Mouse (Mus musculus): Measurements from ENCODE around the gene Egfr. TPM values are rescaled to one million over a fixed set of nuclear protein-coding genes. Genes with fewer than 3 reads are reported as not detected.
A peak's percentile ranks its signal among the peaks of the same experiment; 100 is the strongest.

Egfr gene
- polyA plus RNA-seq, 1 experiment = 63.3 TPM

GRCm38 (mm10) chr11:16943016-16943415 lies 191.0 kb downstream of the Egfr start:
- no peaks in the 10 kb centered on the region for H3K36me3 ChIP-seq (ENCODE audit: control insufficient read depth, insufficient read depth, low read length)
- WGBS = 74% methylated on average over 4 of the region's 4 CpGs
- no peak overlapping the region for H3K4me3 ChIP-seq (ENCODE audit: low read depth, low read length)
- H3K4me1 ChIP-seq (ENCODE audit: control insufficient read depth, insufficient read depth, insufficient read length, low read length) = peaks cover 5% of the 10 kb centered on the region; the same call in 1 of the 2 replicates
- H3K27ac ChIP-seq (ENCODE audit: insufficient read depth, low read depth, low read length) = no peak overlapping the region
- no peak for TF ChIP-seq CTCF (IDR thresholded peaks at IDR 0.05; ENCODE audit: extremely low read depth, insufficient read length, insufficient replicate concordance, low read depth, low read length)
- TF ChIP-seq POLR2A (IDR thresholded peaks at IDR 0.05; ENCODE audit: low read depth, low read length) = no peak
- H3K27me3 ChIP-seq (ENCODE audit: control insufficient read depth, insufficient read depth, low read length) = no peaks in the 10 kb centered on the region

DNA sequence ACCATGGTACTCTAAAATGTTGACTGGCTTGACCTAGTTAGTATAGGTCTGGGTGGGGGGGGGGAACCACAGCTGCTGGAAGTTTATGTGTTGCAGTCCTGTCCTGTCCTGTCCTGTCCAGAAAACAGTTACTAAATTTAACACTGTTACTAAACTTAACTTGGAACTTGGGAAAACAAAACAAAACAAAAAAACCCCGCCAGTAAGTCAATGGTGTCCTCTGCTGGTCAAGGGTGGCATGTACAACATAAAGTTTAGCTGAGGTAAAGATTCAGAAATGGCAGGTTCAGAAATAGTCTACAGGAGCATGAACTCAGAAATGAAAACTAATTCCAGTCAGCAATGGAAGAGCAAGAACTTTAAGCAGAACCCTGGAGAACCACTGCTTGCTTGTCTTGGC lies 196.8 kb downstream of the Egfr start:
- Histone ChIP-seq H3K36me3 (ENCODE audit: control insufficient read depth, insufficient read depth, low read length) (no peaks in the 10 kb centered on the region), H3K27me3 (ENCODE audit: control insufficient read depth, insufficient read depth, low read length) (no peaks in the 10 kb centered on the region), H3K4me1 (ENCODE audit: control insufficient read depth, insufficient read depth, insufficient read length, low read length) (0 out of 2 replicates have a peak, but pooled peaks cover 2% of the 10 kb centered on the region), H3K27ac (ENCODE audit: insufficient read depth, low read depth, low read length) (no peak overlapping the region), H3K4me3 (ENCODE audit: low read depth, low read length) (no peak overlapping the region)
- WGBS = 0% methylated on average over 1 of the region's 1 CpGs
- TF ChIP-seq POLR2A (IDR thresholded peaks at IDR 0.05; ENCODE audit: low read depth, low read length) (no peak), CTCF (IDR thresholded peaks at IDR 0.05; ENCODE audit: extremely low read depth, insufficient read length, insufficient replicate concordance, low read depth, low read length) (peak; percentile 27; the same call in 1 of the 2 replicates)

- WGBS = 5% methylated on average over 13 of the region's 13 CpGs
- 0 out of 2 replicates have a peak overlapping the region, but pooled peaks have one; percentile 6 for H3K27ac ChIP-seq (ENCODE audit: insufficient read depth, low read depth, low read length)
- no peaks in the 10 kb centered on the region for H3K27me3 ChIP-seq (ENCODE audit: control insufficient read depth, insufficient read depth, low read length)
- H3K36me3 ChIP-seq (ENCODE audit: control insufficient read depth, insufficient read depth, low read length) = no peaks in the 10 kb centered on the region
- TF ChIP-seq CTCF (IDR thresholded peaks at IDR 0.05; ENCODE audit: extremely low read depth, insufficient read length, insufficient replicate concordance, low read depth, low read length) (no peak), POLR2A (IDR thresholded peaks at IDR 0.05; ENCODE audit: low read depth, low read length) (no peak)
- H3K4me1 ChIP-seq (ENCODE audit: control insufficient read depth, insufficient read depth, insufficient read length, low read length) = 0 out of 2 replicates have a peak, but pooled peaks cover 2% of the 10 kb centered on the region
- peak overlapping the region; percentile 67 for H3K4me3 ChIP-seq (ENCODE audit: low read depth, low read length)
These were observed 198.4 kb downstream of the Egfr start for GRCm38 (mm10) chr11:16950226-16950975.

- Histone ChIP-seq H3K4me3 (ENCODE audit: low read depth, low read length) (peak within 1 kb of the TSS; percentile 96), H3K27me3 (ENCODE audit: control insufficient read depth, insufficient read depth, low read length) (no peaks in the 10 kb centered on the region), H3K27ac (ENCODE audit: insufficient read depth, low read depth, low read length) (0 out of 2 replicates have a peak within 1 kb of the TSS, but pooled peaks have one; percentile 6), H3K36me3 (ENCODE audit: control insufficient read depth, insufficient read depth, low read length) (no peaks in the 10 kb centered on the region), H3K4me1 (ENCODE audit: control insufficient read depth, insufficient read depth, insufficient read length, low read length) (no peaks in the 10 kb centered on the region)
- WGBS = under 1% methylated on average over 38 of the region's 38 CpGs
- peak; percentile 43 for TF ChIP-seq POLR2A (IDR thresholded peaks at IDR 0.05; ENCODE audit: low read depth, low read length)
- TF ChIP-seq CTCF (IDR thresholded peaks at IDR 0.05; ENCODE audit: extremely low read depth, insufficient read length, insufficient replicate concordance, low read depth, low read length) = no peak
These were observed 199.2 kb downstream of the Egfr start, which contains the start of gene Fbxo48 for GRCm38 (mm10) chr11:16950976-16951760. TSS of gene Fbxo48 (plus strand) at chr11:16951375.

- H3K27ac ChIP-seq (ENCODE audit: insufficient read depth, low read depth, low read length) = no peak overlapping the region
- H3K36me3 ChIP-seq (ENCODE audit: control insufficient read depth, insufficient read depth, low read length) = no peaks in the 10 kb centered on the region
- H3K27me3 ChIP-seq (ENCODE audit: control insufficient read depth, insufficient read depth, low read length) = no peaks in the 10 kb centered on the region
- H3K4me3 ChIP-seq (ENCODE audit: low read depth, low read length) = peak overlapping the region; percentile 96
- WGBS = under 1% methylated on average over 9 of the region's 9 CpGs
- no peak for TF ChIP-seq CTCF (IDR thresholded peaks at IDR 0.05; ENCODE audit: extremely low read depth, insufficient read length, insufficient replicate concordance, low read depth, low read length)
- no peak for TF ChIP-seq POLR2A (IDR thresholded peaks at IDR 0.05; ENCODE audit: low read depth, low read length)
- H3K4me1 ChIP-seq (ENCODE audit: control insufficient read depth, insufficient read depth, insufficient read length, low read length) = no peaks in the 10 kb centered on the region
These were observed 199.7 kb downstream of the Egfr start for GRCm38 (mm10) chr11:16951761-16952010.

GRCm38 (mm10) chr11:16956115-16956862 lies 204.3 kb downstream of the Egfr start:
- Histone ChIP-seq H3K27ac (ENCODE audit: insufficient read depth, low read depth, low read length) (no peak overlapping the region), H3K27me3 (ENCODE audit: control insufficient read depth, insufficient read depth, low read length) (no peaks in the 10 kb centered on the region), H3K36me3 (ENCODE audit: control insufficient read depth, insufficient read depth, low read length) (no peaks in the 10 kb centered on the region), H3K4me1 (ENCODE audit: control insufficient read depth, insufficient read depth, insufficient read length, low read length) (no peaks in the 10 kb centered on the region), H3K4me3 (ENCODE audit: low read depth, low read length) (no peak overlapping the region)
- WGBS = 79% methylated on average over 6 of the region's 6 CpGs
- TF ChIP-seq POLR2A (IDR thresholded peaks at IDR 0.05; ENCODE audit: low read depth, low read length) = no peak
- TF ChIP-seq CTCF (IDR thresholded peaks at IDR 0.05; ENCODE audit: extremely low read depth, insufficient read length, insufficient replicate concordance, low read depth, low read length) = no peak

All from small intestine, adult 2 months (tissue).